Mouse (Mus musculus) cerebellum, adult 2 months (tissue): ENCODE measurements around the gene Rps2.

Source experiments
- CTCF ChIP-seq: fragments of 200-500 bp; IDR thresholded peaks from 2 replicates; pipeline ENCODE4 v1.5.1; 2011; ENCODE audit warnings: low read depth, mild to moderate bottlenecking, control low read depth, low read length, moderate library complexity, borderline replicate concordance; ENCODE audit not compliant: insufficient read depth
- POLR2A ChIP-seq: fragments of 200-500 bp; IDR thresholded peaks from 2 replicates; pipeline ENCODE4 v1.6.1; 2011; ENCODE audit warnings: low read length, control low read depth, borderline replicate concordance; ENCODE audit not compliant: insufficient read depth

DNA sequence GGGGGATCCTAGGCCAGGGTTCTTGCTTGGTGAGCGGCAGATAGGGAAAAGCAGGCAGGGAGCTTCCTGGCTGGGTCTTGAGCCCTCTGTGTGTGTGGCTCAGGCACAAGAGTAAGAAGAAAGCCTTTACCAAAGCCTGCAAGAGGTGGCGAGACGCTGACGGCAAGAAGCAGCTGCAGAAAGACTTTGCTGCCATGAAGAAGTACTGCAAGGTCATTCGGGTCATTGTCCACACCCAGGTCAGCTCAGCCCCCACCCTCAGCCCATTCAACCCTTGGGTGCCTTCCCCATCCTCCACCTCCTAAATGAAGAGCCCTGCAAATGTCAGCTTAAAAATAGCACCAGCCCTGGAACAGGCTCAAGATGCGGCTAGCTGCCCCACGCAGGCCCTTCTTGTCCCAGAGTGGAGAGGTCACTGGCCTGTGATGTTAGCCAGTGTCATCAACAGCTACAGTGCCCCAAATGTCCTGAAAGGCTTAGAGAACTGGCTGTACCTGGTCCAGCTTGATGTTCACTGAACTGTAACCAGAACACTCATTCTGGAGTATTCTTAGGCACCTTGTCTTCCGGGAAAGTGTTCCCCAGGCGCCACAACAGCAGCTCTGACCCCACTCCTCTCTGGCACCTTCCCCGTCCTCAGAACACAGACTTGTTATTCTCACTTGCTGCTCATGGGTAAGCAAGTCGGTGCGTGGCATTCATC lies 14.5 kb downstream of the Rps2 start:
- TF ChIP-seq CTCF (no peak), POLR2A (no peak)
